Mouse (Mus musculus): ENCODE results near the gene Pikfyve. TPM values are rescaled to one million over a fixed set of nuclear protein-coding genes. Genes with fewer than 3 reads are reported as not detected.

Gene Pikfyve
- 10 to 100 TPM; 34.6 to 36.0 TPM for total RNA-seq (2021)
- long read RNA-seq, experiment 1, partial matches to known transcripts = 0 of 1 reads
- long read RNA-seq, experiment 1, other reads (novel, unspliced or antisense) = 1 of 1 reads
- long read RNA-seq, experiment 2, partial matches to known transcripts = 3 of 5 reads
- long read RNA-seq, experiment 2, other reads (novel, unspliced or antisense) = 2 of 5 reads

DNA sequence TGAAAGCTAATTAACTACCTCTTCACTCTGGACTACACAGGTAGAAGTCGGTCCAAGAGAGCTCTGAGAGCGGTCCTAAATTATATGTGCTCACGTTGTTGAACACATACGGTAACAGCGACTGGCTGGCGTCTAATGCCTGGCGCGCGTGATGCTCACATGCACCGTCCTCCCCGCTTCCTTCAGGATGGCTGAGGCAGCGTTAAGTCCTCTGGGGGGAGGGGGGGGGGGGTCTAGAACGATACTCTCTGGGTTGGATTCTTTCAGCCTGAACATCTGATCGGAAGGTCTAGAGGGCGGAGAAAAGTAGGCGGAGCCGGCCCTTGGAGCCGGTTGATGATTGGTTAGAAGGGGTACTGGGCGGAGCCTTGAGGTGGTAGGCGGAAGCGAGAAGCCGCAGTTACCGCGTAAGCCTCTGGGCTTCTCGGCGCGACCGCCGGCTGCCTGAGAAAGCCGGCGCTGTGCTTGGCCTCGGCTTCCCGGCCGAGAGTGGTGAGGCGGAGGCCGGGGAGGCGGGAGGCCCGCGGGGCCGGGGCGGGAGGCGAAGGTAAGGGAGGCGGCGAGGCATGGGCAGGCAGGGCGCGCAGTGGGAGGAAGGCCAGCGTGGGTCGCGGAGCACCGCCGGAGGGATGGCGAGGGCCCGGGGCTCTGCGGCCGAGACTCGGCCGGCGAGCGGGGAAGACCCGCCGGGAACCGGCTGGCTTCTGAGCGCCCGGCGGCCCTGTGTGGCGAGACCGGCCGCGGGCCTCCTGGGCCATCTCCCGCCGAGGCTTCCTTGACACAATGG, at the start of gene Pikfyve, which contains the start of gene Idh1:
Pikfyve (plus strand) TSS at position 397 of the 787 bp plus-strand sequence.
Idh1 (minus strand) TSS at position 214 of the 787 bp plus-strand sequence.
- DNase-seq (ENCODE audit: low spot score in 2 of 2) = peak; percentile 80 to 92

DNA sequence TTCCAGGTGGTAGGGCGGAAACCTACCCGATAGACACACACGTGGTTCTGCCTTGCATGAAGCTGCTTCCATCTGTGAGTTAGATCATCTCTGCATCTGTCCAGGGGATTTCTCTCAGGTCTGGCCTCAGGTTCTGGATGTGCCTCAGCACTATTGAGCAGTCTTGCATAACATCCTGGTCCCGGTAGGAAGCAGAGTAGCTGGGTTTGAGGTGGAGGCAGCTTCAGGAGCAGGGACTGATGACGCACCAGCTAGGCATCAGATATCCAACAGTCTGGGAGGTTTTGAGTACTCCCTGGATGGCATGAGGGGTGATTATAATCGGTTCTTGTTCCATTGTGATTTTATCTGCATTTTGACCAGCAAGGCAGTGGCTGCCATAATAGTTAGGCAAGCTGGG, 48.9 kb upstream of the Pikfyve start:
- no peak for DNase-seq (ENCODE audit: low spot score in 2 of 2)

GRCm38 (mm10) chr1:65144783-65145182, 41.7 kb upstream of the Pikfyve start:
- no peak for DNase-seq (ENCODE audit: low spot score in 2 of 2)

DNA sequence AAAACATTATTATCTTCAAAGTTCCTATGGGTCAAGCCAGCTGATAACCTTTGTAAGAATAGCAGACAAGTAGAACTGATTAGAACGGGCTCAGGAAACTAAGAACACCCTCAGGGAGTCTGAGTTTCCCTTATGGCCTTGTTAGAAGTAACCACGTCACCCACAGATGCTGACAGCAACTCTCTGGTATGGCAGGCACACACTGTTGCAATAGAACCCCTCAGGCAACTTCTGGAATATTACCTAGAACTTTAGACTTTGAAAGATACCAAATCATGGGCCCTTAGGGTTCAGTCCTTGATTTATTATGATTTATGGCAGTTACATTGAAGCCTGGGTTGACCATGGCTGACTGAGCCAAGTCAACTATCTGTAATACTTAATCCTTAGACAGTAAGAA, 39.9 kb upstream of the Pikfyve start:
- no peak for DNase-seq (ENCODE audit: low spot score in 2 of 2)

- no peak for DNase-seq (ENCODE audit: low spot score in 2 of 2)
These were observed 39.2 kb upstream of the Pikfyve start for GRCm38 (mm10) chr1:65147326-65147725.

DNA sequence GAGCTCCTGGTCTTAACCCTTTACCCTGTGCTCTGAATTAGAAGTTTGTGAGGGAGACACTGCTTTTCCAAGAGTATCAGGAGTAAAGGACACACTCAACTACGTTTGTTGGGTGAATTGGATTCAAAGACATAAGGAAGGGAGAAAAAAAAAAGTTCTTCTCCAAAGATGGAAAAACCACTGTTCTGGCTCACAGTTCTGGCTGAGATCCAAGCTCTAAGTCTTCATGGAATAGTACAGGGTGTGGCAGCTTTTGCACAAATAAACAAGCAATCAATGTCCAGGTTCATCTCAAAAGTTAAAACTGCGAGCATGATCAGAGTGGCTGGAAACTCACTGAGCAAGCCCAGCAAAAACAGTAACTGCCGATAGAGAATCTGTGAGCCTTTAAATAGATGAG, 38.5 kb upstream of the Pikfyve start:
- DNase-seq (ENCODE audit: low spot score in 2 of 2) = no peak

- DNase-seq (ENCODE audit: low spot score in 2 of 2) = peak in 1 of 2 experiments; percentile 22
These were observed 31.7 kb upstream of the Pikfyve start for GRCm38 (mm10) chr1:65154814-65155213.

GRCm38 (mm10) chr1:65156111-65156510, 30.4 kb upstream of the Pikfyve start:
- DNase-seq (ENCODE audit: low spot score in 2 of 2) = no peak

DNA sequence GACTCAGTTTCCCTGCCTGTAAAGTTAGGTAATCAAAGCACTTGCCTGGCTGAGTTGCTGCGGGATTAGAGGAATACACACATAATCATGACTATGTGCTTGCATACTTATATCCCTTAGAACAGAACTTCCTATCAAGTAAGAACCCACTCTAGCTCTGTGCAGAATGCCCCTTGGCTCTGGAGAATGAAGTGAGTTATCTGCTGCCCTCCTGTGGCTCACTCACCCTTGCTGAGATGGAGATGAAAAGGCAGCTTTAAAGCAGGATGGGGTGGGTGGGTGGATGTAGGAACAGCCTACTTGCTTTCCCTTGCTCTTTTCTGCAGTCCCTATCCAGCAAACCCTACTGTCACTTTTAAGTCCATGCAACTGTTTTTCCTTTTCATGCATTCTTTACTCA, 24.3 kb upstream of the Pikfyve start:
- DNase-seq (ENCODE audit: low spot score in 2 of 2) = no peak

- DNase-seq (ENCODE audit: low spot score in 2 of 2) = no peak
These were observed 19.0 kb upstream of the Pikfyve start for GRCm38 (mm10) chr1:65167496-65167895.

DNA sequence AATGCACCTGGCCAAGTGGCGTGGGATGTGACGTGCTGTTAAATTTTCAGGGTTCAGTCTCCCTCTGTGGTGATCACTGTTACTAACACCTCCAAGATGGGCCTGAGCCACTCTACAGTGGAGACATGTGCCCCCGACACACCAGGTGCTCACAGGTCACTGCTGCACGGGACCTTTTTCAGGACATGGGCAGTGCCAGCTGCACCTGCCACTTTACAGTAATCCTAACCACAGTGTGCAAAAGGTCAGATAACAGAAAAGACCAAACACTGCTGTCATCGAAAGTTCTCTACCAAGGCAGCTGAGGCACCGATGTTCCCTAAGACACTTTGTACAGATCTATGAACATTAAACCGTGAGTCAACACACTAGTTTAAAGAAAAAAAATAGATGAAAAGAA, 16.9 kb upstream of the Pikfyve start:
- no peak for DNase-seq (ENCODE audit: low spot score in 2 of 2)

DNA sequence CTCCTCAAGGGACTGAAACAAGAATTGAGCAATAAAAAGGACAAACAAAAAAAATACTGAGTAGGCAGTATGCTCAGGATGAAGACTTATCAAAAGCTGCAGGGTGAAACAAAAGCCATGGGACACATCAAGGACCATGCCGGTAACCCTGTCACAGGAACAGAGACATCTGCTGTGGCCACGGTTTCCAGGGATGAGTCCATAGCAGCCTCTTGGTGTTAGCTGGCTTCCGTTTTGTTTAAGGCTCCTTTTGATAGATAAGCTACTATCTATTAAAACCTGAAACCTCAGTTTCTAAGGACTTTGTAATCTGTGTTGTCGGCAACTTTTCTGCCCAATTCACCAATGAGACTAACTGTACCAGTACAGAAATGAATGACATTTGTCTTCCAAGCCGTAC, 16.5 kb upstream of the Pikfyve start:
- DNase-seq (ENCODE audit: low spot score in 2 of 2) = no peak

- no peak for DNase-seq (ENCODE audit: low spot score in 2 of 2)
These were observed 14.9 kb upstream of the Pikfyve start for GRCm38 (mm10) chr1:65171579-65171978.

GRCm38 (mm10) chr1:65173716-65174115, 12.8 kb upstream of the Pikfyve start:
- DNase-seq (ENCODE audit: low spot score in 2 of 2) = no peak

GRCm38 (mm10) chr1:65176171-65176570, 10.3 kb upstream of the Pikfyve start:
- DNase-seq (ENCODE audit: low spot score in 2 of 2) = no peak

GRCm38 (mm10) chr1:65176912-65177311, 9.6 kb upstream of the Pikfyve start:
- DNase-seq (ENCODE audit: low spot score in 2 of 2) = no peak

GRCm38 (mm10) chr1:65177452-65177851, 9.0 kb upstream of the Pikfyve start:
- no peak for DNase-seq (ENCODE audit: low spot score in 2 of 2)

DNA sequence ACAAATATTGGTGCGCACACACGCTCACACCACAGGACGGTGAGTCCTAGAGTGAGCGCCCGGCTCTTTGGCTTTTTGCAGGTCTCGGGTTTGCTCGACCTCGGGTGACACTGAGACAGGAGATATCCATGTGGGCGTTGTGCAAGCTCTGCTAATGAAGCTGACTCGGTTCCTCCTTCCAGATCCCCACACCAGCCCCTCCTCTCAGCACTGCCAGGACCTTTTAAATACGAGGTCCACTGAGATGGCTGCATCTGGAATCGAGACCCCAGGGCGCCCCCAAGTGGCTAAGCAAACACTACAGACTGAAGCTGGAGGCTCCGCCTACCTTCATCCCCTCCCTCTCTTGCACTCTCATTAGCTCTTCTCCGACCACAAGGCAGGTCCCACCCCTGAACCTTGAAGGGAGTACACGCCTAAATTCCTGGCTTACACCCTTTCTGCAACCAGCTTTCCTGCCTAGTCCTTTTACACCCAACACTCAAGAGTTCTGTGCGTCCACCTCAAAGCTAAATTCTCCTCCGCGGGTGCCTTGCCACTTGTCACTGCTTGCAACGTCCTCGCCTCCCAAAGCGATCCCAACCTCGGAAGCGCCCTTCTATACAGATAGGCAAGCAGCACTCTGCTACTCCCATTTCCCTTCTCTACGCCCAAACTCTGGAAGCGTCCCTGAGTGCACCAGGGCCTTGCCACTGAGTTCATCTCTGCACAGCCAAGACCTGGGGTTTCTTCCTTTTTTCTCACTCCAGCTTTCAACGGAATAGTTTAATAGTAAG, 8.2 kb upstream of the Pikfyve start:
- DNase-seq (ENCODE audit: low spot score in 2 of 2) = peak; percentile 87 to 96

DNA sequence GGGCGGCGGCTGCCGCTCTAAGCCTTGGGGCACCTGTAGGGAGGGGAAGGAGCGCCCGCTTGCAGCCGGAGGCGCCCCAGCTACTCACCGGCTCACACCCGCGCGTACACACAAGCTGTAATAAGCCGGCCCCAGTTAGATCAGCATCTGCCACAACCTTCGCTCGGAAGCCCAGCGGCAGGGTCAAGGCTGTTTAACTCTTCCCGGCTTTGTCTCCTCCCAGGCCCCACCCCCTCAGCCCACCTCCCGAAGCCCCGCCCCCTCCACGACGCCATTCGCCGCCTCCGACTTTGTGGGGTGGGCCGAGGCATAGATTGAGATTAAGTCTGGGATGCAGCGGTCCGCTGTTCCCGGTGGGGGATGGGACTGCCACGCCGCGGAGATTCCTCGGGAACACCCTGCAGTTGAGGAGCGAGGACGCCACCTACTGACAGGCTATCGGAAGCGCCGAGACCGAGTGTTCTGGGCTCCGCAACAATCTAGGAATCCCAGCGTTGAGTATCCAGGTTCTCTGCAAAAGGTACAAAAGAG, 7.5 kb upstream of the Pikfyve start:
- DNase-seq (ENCODE audit: low spot score in 2 of 2) = peak; percentile 92 to 98

- no peak for DNase-seq (ENCODE audit: low spot score in 2 of 2)
These were observed 6.7 kb upstream of the Pikfyve start for GRCm38 (mm10) chr1:65179634-65180249.

DNA sequence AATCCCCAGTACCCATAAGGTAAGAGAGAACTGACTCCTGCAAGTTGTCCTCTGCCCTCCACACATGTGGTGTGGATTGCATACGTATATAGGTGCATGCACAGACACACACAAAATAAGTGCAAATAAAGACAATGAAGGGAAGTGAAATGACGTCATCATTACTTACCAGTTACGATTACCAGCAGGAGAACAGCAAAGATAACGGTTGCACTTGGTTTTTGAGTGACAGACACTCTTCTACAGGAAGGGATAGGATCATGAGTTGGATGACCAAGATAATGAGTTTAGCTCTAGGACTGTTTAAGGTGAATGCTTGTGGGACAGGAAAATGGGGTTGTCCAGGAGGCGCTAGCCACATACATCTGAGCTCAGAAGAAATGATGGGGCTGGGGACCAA, 5.0 kb upstream of the Pikfyve start:
- no peak for DNase-seq (ENCODE audit: low spot score in 2 of 2)

All from adrenal gland, postnatal 4 days (tissue).